Mouse (Mus musculus) lung, embryonic 14.5 days (tissue): ENCODE measurements around the gene Cxcl14. TPM values are rescaled to one million over a fixed set of nuclear protein-coding genes. Genes with fewer than 3 reads are reported as not detected.

Experiments used
- ATAC-seq: fragments of 200-750 bp; cut with Nextera tagmentation; 2 replicates; pipeline ENCODE4 v1.8.0; 2017; ENCODE audit warnings: mild to moderate bottlenecking, moderate TSS enrichment, moderate library complexity; ENCODE audit not compliant: insufficient read depth
- DNase-seq: peaks from one replicate; pipeline ENCODE4 v3.0.0-alpha.2; 2015
- H3K27ac ChIP-seq: fragments of 300-500 bp; sonication (generic); 2 replicates; pipeline ENCODE4 v1.5.1; 2014; ENCODE audit warnings: low read depth, mild to moderate bottlenecking, moderate library complexity
- H3K27me3 ChIP-seq: fragments of 300-500 bp; sonication (generic); 2 replicates; pipeline ENCODE4 v1.6.1; 2014; ENCODE audit warnings: low read length, control low read depth; ENCODE audit not compliant: insufficient read depth
- H3K36me3 ChIP-seq: fragments of 300-500 bp; sonication (generic); 2 replicates; pipeline ENCODE4 v1.6.1; 2014; ENCODE audit warnings: control low read depth; ENCODE audit not compliant: insufficient read depth
- H3K4me1 ChIP-seq: fragments of 300-500 bp; sonication (generic); 2 replicates; pipeline ENCODE4 v1.6.1; 2014; ENCODE audit warnings: antibody characterized with exemption, control low read depth; ENCODE audit not compliant: insufficient read depth
- H3K4me2 ChIP-seq: fragments of 300-500 bp; sonication (generic); 2 replicates; pipeline ENCODE4 v1.6.1; 2014; ENCODE audit warnings: mild to moderate bottlenecking
- H3K4me3 ChIP-seq: fragments of 300-500 bp; sonication (generic); 2 replicates; pipeline ENCODE4 v1.5.1; 2014; ENCODE audit warnings: low read depth, low read length
- H3K9ac ChIP-seq: fragments of 300-500 bp; sonication (generic); 2 replicates; pipeline ENCODE4 v1.6.1; 2014
- H3K9me3 ChIP-seq: fragments of 300-500 bp; sonication (generic); 2 replicates; pipeline ENCODE4 v1.6.1; 2016; ENCODE audit warnings: low read depth, low read length, control low read depth
- CTCF ChIP-seq: IDR thresholded peaks from 2 replicates; pipeline ENCODE4 v1.5.1; 2016; ENCODE audit warnings: antibody characterized with exemption, low read depth
- WGBS: fragments of 180-500 bp; shearing (Covaris S2); extraction: QIAGEN DNeasy Blood & Tissue Kit; methylation state at CpG from one replicate; pipeline ENCODE4 v1.1.7; 2014; 5-methylcytosine and 5-hydroxymethylcytosine counted together
- polyA plus RNA-seq: library from polyadenylated mRNA; unstranded; fragments of >200 nt; fragmentation: Nextera tagmentation; extraction: Ambion mirVana; gene quantifications from 2 replicates; pipeline ENCODE4 v1.2.1, GENCODE M21; 2014

The Cxcl14 gene
- polyA plus RNA-seq, 1 experiment from 2014 or later = 9.8 TPM

- H3K36me3 ChIP-seq = no peaks in the 10 kb centered on the region
- no peak overlapping the region for H3K9ac ChIP-seq
- no peak overlapping the region for H3K4me2 ChIP-seq
- H3K4me1 ChIP-seq = no peaks in the 10 kb centered on the region
- H3K27me3 ChIP-seq = no peaks in the 10 kb centered on the region
- no peak overlapping the region for H3K27ac ChIP-seq
- ATAC-seq (no peak), DNase-seq (peak; percentile 53)
- no peak for TF ChIP-seq CTCF
- WGBS = 58% methylated on average over 13 of the region's 13 CpGs
- H3K9me3 ChIP-seq = peaks cover 5% of the 10 kb centered on the region; the same call in 1 of the 2 replicates
- no peak overlapping the region for H3K4me3 ChIP-seq
Observed at GRCm38 (mm10) chr13:56270124-56270523, 26.2 kb downstream of the Cxcl14 start.

GRCm38 (mm10) chr13:56267396-56267795, 29.0 kb downstream of the Cxcl14 start:
- Histone ChIP-seq H3K4me3 (no peak overlapping the region), H3K27ac (no peak overlapping the region), H3K27me3 (peaks cover 4% of the 10 kb centered on the region; the same call in 1 of the 2 replicates), H3K4me2 (no peak overlapping the region), H3K9ac (no peak overlapping the region), H3K9me3 (peaks cover 5% of the 10 kb centered on the region; the same call in 1 of the 2 replicates), H3K4me1 (no peaks in the 10 kb centered on the region), H3K36me3 (no peaks in the 10 kb centered on the region)
- DNase-seq = no peak
- WGBS = 84% methylated on average over 4 of the region's 4 CpGs
- no peak for ATAC-seq
- TF ChIP-seq CTCF = peak; percentile 40; the same call in 1 of the 2 replicates

- peak; percentile 74 for TF ChIP-seq CTCF
- no peak for ATAC-seq
- 36% methylated on average over 8 of the region's 8 CpGs for WGBS
- no peak overlapping the region for H3K27ac ChIP-seq
- no peaks in the 10 kb centered on the region for H3K4me1 ChIP-seq
- H3K4me2 ChIP-seq = no peak overlapping the region
- H3K9ac ChIP-seq = no peak overlapping the region
- peaks cover 2% of the 10 kb centered on the region; the same call in 1 of the 2 replicates for H3K9me3 ChIP-seq
- H3K27me3 ChIP-seq = peaks cover 13% of the 10 kb centered on the region
- no peak overlapping the region for H3K4me3 ChIP-seq
- DNase-seq = peak; percentile 74
- H3K36me3 ChIP-seq = no peaks in the 10 kb centered on the region
Observed at GRCm38 (mm10) chr13:56266435-56266834, 29.9 kb downstream of the Cxcl14 start.

- ATAC-seq (no peak), DNase-seq (no peak)
- H3K4me3 ChIP-seq = no peak overlapping the region
- no peaks in the 10 kb centered on the region for H3K9me3 ChIP-seq
- H3K4me2 ChIP-seq = no peak overlapping the region
- H3K27ac ChIP-seq = no peak overlapping the region
- 56% methylated on average over 5 of the region's 5 CpGs for WGBS
- no peaks in the 10 kb centered on the region for H3K36me3 ChIP-seq
- TF ChIP-seq CTCF = no peak
- no peak overlapping the region for H3K9ac ChIP-seq
- H3K27me3 ChIP-seq = peaks cover 20% of the 10 kb centered on the region
- H3K4me1 ChIP-seq = no peaks in the 10 kb centered on the region
Observed at GRCm38 (mm10) chr13:56265661-56266060, 30.7 kb downstream of the Cxcl14 start.

GRCm38 (mm10) chr13:56262269-56262668, 34.1 kb downstream of the Cxcl14 start:
- Histone ChIP-seq H3K4me1 (no peaks in the 10 kb centered on the region), H3K27me3 (peaks cover 54% of the 10 kb centered on the region), H3K27ac (no peak overlapping the region), H3K9ac (no peak overlapping the region), H3K9me3 (no peaks in the 10 kb centered on the region), H3K36me3 (no peaks in the 10 kb centered on the region), H3K4me3 (no peak overlapping the region), H3K4me2 (no peak overlapping the region)
- no peak for TF ChIP-seq CTCF
- no peak for DNase-seq
- no peak for ATAC-seq
- WGBS = 38% methylated on average over 4 of the region's 4 CpGs

GRCm38 (mm10) chr13:56260344-56260780, 36.0 kb downstream of the Cxcl14 start:
- Histone ChIP-seq H3K9ac (no peak overlapping the region), H3K27ac (no peak overlapping the region), H3K4me2 (no peak overlapping the region), H3K9me3 (no peaks in the 10 kb centered on the region), H3K27me3 (peaks cover 73% of the 10 kb centered on the region), H3K36me3 (no peaks in the 10 kb centered on the region), H3K4me3 (no peak overlapping the region), H3K4me1 (no peaks in the 10 kb centered on the region)
- TF ChIP-seq CTCF = no peak
- DNase-seq (no peak), ATAC-seq (no peak)
- WGBS = 5% methylated on average over 17 of the region's 17 CpGs

GRCm38 (mm10) chr13:56259926-56260250, 36.5 kb downstream of the Cxcl14 start:
- Histone ChIP-seq H3K4me2 (no peak overlapping the region), H3K9me3 (no peaks in the 10 kb centered on the region)

More at GRCm38 (mm10) chr13:56259926-56260250, 36.5 kb downstream of the Cxcl14 start:
- WGBS = 3% methylated on average over 5 of the region's 5 CpGs
- no peaks in the 10 kb centered on the region for H3K36me3 ChIP-seq
- H3K27ac ChIP-seq = no peak overlapping the region
- ATAC-seq = no peak
- no peaks in the 10 kb centered on the region for H3K4me1 ChIP-seq
- H3K27me3 ChIP-seq = peaks cover 77% of the 10 kb centered on the region
- no peak overlapping the region for H3K9ac ChIP-seq
- H3K4me3 ChIP-seq = no peak overlapping the region
- no peak for TF ChIP-seq CTCF
- DNase-seq = no peak
